Mouse (Mus musculus): ENCODE measurements at regions not wholly inside any gene's neighbourhood (a gene's known extent, or its start where the extent isn't known, plus 50 kb on each side); places are given as distances from the start of the nearest gene placed in this dataset.

DNA sequence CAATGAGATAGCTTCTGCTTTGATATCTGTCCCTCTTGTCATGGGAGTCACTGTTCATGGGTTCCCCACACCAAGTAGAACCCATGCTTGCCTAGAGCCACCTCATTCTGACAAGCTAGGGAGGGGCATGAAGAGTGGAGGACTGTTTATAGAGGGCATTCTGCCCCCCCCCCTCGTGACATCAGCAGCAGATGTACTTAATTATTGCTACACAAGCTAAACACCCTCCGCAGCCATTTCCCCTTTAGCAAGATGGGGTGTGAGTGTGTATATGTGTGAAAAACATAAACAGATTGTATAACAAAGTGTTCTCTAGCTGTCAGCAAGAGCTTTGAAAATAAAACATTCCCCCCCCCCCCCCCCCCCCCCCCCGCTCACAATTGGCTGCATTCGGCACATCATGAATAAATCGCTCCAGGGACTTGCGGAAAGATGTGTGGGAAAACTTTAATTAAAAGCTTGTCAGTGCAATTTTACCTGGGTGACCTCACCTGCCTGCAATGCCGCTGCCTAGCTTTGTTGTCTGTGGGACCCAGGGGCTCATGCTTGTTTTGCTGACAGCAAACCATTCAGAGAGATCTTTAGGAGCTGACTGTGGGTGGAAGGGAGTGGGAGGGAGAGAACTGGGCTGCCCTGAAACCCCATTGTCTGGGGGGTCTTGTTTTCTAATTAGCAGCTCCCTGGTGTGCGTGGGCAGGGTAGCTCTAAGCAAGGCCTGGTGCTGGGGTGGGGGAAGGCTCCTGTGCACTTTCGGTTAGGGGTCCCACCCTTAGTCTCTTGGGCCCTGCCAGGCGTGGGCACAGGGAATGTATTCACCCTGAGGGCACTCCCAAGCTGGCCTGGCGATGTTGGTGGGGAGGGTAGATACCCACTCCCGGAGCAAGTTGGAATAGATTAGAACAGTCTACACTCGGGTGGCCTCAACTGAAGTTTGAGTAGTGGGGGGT, 63.4 kb downstream of the Irx2 start:
- no peak for ATAC-seq (ENCODE audit: low FRiP score)
- Histone ChIP-seq H3K4me1 (replicated peaks) (peaks cover 3% of the 10 kb centered on the region), H3K27me3 (no peaks in the 10 kb centered on the region; the same call in 1 of the 2 replicates), H3K27ac (no peak overlapping the region), H3K9ac (no peak overlapping the region), H3K36me3 (no peaks in the 10 kb centered on the region), H3K4me3 (no peak overlapping the region), H3K9me3 (no peaks in the 10 kb centered on the region), H3K4me2 (no peak overlapping the region)
- WGBS = 44% methylated on average over 10 of the region's 13 CpGs

DNA sequence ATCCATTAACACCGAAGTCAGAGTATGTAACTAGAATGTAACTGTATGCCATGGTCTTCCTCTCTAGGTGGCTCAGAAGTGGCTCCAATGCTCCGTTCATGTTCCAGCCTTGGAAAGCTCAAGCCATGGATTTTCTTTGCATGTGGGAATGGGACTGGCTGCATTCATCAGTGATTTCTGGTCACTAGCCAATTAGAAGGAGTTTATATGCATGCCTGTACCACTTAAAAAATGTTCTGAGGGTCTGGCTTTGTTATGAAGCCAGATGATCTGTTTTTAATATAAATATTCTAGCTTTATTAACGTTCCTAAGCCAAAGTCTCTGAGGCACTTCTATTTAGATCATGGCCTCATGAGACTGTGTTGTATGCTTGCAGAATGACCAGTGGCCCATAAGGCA, 78.8 kb downstream of the Irx2 start:
- Histone ChIP-seq H3K27ac (no peak overlapping the region), H3K36me3 (no peaks in the 10 kb centered on the region), H3K4me3 (no peak overlapping the region), H3K9ac (no peak overlapping the region), H3K4me2 (no peak overlapping the region), H3K27me3 (0 out of 2 replicates have a peak, but pooled peaks cover 4% of the 10 kb centered on the region), H3K9me3 (no peaks in the 10 kb centered on the region), H3K4me1 (replicated peaks) (peaks cover 8% of the 10 kb centered on the region; the same call in 1 of the 2 replicates)
- WGBS = 77% methylated on average over 3 of the region's 3 CpGs
- no peak for ATAC-seq (ENCODE audit: low FRiP score)

DNA sequence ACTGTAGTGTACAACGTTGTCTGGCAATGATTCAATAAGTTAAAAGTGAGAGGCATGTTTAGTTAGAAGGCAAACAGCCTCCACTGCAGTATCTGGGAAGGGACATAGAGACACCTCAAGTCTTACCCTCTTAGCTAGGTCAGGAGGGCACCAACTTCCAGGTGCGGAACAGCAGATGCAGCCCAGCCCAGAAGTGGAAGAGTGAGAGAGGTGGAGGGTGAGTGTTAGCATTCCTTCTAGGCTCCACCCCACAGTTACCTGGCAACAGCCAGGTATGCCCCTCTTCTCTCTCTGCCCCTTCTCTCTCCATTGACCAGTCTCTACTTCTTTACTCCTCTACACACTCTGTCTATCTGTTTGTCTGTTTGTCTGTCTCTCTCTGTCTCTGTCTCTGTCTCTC, 80.1 kb downstream of the Irx2 start:
- Histone ChIP-seq H3K4me1 (replicated peaks) (peaks cover 8% of the 10 kb centered on the region; the same call in 1 of the 2 replicates), H3K9me3 (no peaks in the 10 kb centered on the region), H3K4me2 (no peak overlapping the region), H3K27me3 (peaks cover 4% of the 10 kb centered on the region; the same call in 1 of the 2 replicates), H3K4me3 (no peak overlapping the region), H3K27ac (no peak overlapping the region), H3K36me3 (no peaks in the 10 kb centered on the region), H3K9ac (no peak overlapping the region)
- ATAC-seq (ENCODE audit: low FRiP score) = no peak
- 92% methylated on average over 2 of the region's 2 CpGs for WGBS

DNA sequence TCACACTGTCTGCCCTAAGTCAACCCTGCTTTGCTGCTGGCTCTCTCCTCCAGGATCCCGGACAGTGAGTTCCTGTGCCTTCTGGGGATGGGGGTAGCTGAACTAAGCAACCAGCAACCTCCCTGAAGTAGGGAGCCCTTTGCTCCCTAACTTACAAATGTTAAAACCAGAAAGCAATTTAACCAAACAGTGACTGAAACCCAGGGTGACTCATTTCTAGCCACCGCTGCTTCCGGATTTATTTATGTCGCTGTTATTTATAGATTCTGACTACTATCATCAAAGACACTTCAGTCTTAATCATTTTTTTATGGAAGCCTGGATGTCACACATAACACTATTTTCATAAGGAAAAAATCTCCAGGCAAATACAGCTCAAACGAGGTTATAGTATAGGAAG, 81.4 kb downstream of the Irx2 start:
- Histone ChIP-seq H3K27me3 (peaks cover 11% of the 10 kb centered on the region; the same call in 1 of the 2 replicates), H3K4me1 (replicated peaks) (peaks cover 8% of the 10 kb centered on the region; the same call in 1 of the 2 replicates), H3K9me3 (no peaks in the 10 kb centered on the region), H3K36me3 (no peaks in the 10 kb centered on the region), H3K4me2 (no peak overlapping the region), H3K4me3 (no peak overlapping the region), H3K9ac (no peak overlapping the region), H3K27ac (no peak overlapping the region)
- WGBS = 80% methylated on average over 5 of the region's 5 CpGs
- no peak for ATAC-seq (ENCODE audit: low FRiP score)

DNA sequence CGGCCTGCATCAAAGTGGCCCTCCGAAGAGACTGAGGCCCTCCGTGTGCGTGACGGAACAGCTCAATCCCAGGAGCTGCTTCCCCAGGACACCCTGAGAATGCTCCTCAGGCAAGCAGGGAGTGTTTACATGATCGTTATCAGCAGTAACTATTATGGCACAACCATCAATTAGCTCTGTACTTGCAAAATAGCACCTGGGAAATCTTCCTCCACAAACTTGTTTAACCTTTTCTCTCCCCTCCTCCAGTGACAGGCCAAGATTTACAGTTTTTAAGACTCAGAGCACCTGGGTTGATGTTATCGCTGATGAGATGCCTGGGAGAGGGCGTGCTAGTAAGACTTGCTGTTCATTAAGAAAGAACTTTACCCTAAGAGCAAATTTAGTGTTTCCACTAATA, 82.5 kb downstream of the Irx2 start:
- H3K36me3 ChIP-seq = no peaks in the 10 kb centered on the region
- H3K4me1 ChIP-seq (replicated peaks) = peaks cover 8% of the 10 kb centered on the region; the same call in 1 of the 2 replicates

DNA sequence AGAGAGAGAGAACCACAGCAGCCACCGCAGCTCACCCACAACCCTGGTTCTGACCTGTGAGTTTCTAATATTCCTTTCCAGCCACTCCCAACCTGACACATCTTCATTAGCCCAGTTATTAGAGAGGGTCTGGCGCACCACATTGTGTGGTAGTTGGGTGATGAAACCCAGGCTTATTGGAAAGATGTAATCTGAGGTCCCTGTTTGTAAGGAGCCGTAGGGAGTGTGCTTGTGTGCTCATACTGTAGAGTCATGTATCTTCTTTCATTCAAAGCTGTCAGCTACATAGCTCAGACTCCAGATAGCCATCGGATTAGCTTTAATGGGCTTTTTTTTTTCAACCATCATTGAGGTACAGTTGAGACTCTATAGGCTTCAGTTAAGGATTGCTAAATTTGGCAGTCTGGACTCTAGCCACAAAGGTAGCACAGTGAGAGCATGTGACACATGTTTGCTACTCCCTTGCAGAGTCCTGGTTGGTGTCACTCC, 83.3 kb downstream of the Irx2 start:
- Histone ChIP-seq H3K27me3 (peaks cover 11% of the 10 kb centered on the region; the same call in 1 of the 2 replicates), H3K27ac (no peak overlapping the region), H3K4me3 (no peak overlapping the region), H3K36me3 (no peaks in the 10 kb centered on the region), H3K4me2 (no peak overlapping the region), H3K4me1 (replicated peaks) (peaks cover 8% of the 10 kb centered on the region; the same call in 1 of the 2 replicates), H3K9me3 (no peaks in the 10 kb centered on the region), H3K9ac (no peak overlapping the region)
- ATAC-seq (ENCODE audit: low FRiP score) = no peak
- 82% methylated on average over 4 of the region's 4 CpGs for WGBS

More for the DNA sequence above, 82.5 kb downstream of the Irx2 start:
- H3K27me3 ChIP-seq = peaks cover 11% of the 10 kb centered on the region; the same call in 1 of the 2 replicates
- 82% methylated on average over 8 of the region's 8 CpGs for WGBS
- ATAC-seq (ENCODE audit: low FRiP score) = no peak
- no peak overlapping the region for H3K27ac ChIP-seq
- no peak overlapping the region for H3K4me2 ChIP-seq
- no peaks in the 10 kb centered on the region for H3K9me3 ChIP-seq
- no peak overlapping the region for H3K4me3 ChIP-seq
- H3K9ac ChIP-seq = no peak overlapping the region

DNA sequence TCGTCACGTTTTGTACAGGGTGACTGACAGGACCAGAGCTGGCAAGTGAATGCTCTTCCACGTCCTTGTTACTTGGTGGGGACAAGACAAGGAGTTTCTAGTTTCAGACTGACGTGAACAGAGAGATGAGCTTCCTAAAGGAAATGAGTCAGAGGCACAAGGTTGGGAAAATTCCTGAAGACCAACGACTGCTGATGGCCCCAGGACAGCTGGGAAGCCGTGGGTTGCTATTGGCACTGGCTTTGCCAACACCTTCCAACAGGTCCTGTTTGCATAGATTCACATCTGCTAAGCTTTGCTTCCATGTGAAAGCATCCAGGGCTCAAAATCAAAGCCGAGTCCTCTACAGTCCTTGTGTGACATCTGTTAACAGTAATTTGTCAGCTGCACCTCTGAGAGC, 86.2 kb downstream of the Irx2 start:
- H3K4me1 ChIP-seq (replicated peaks) = peaks cover 8% of the 10 kb centered on the region; the same call in 1 of the 2 replicates
- H3K4me3 ChIP-seq = no peak overlapping the region
- WGBS = 71% methylated on average over 7 of the region's 7 CpGs
- no peak for ATAC-seq (ENCODE audit: low FRiP score)
- no peak overlapping the region for H3K4me2 ChIP-seq
- H3K27me3 ChIP-seq = peaks cover 11% of the 10 kb centered on the region; the same call in 1 of the 2 replicates
- no peak overlapping the region for H3K27ac ChIP-seq
- no peak overlapping the region for H3K9ac ChIP-seq
- H3K36me3 ChIP-seq = no peaks in the 10 kb centered on the region
- H3K9me3 ChIP-seq = no peaks in the 10 kb centered on the region

DNA sequence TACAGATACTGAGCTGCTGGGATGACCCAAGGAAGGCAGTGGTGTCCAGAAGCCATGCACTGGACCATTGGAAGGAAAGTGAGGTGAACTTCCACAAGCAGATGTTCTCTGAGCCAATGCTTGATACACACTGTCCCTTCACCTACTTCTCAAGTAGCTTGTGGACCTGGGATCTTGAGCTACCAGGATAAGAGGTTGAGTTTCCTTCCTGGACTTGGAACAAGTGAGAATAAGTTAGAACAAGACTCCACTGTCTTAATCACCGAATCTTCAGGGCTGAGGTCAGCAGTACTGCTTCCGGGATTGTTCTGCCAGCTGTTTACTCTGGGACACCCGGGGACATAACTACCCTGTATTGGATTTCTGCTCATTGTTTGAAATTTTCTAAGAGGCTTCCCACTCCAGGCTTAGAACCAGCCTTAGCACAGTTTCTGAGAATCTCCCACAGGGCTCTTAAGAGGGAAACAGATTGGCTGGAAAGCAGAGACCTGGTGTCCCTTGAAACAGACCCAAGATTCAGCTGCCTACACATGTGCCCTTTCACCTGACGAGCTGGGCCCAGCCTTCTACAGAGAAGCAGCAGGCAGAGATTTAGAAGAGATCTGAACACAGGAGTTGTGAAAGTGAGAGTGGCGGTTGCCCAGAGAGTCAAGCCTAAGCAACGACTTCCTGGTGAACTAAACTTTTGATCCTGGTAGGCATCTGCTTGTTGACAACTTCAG, 87.5 kb downstream of the Irx2 start:
- Histone ChIP-seq H3K9me3 (no peaks in the 10 kb centered on the region), H3K9ac (no peak overlapping the region), H3K4me2 (no peak overlapping the region), H3K4me3 (no peak overlapping the region), H3K4me1 (replicated peaks) (0 out of 2 replicates have a peak, but pooled peaks cover under 1% of the 10 kb centered on the region), H3K36me3 (no peaks in the 10 kb centered on the region), H3K27me3 (peaks cover 19% of the 10 kb centered on the region; the same call in 1 of the 2 replicates), H3K27ac (no peak overlapping the region)
- 85% methylated on average over 6 of the region's 6 CpGs for WGBS
- no peak for ATAC-seq (ENCODE audit: low FRiP score)

DNA sequence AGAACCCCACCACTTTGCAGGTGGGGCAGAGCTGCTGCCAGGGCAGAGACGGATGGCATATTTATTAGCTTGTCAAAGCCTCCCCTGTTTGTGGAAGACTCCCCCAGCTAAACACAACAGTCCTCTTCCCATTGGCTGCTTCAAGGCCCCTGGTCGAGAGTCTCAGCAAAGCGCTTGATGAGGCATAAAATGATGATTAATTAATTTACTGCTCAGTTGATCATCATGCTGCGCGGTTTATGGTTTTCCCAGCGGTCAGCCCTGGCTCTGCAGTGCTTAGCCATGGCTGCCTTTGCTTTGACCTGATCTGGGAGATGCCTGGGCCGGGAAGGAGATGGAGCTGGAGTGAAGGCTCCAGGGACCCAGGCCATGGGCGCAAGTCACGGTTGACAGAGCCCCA, 98.5 kb downstream of the Irx2 start:
- H3K4me2 ChIP-seq = no peak overlapping the region
- no peak overlapping the region for H3K4me3 ChIP-seq
- peaks cover 15% of the 10 kb centered on the region for H3K4me1 ChIP-seq (replicated peaks)
- ATAC-seq (ENCODE audit: low FRiP score) = peak; percentile 95
- H3K27me3 ChIP-seq = peaks cover 41% of the 10 kb centered on the region
- WGBS = 30% methylated on average over 9 of the region's 9 CpGs
- H3K27ac ChIP-seq = no peak overlapping the region
- H3K36me3 ChIP-seq = no peaks in the 10 kb centered on the region
- no peak overlapping the region for H3K9ac ChIP-seq
- no peaks in the 10 kb centered on the region for H3K9me3 ChIP-seq

DNA sequence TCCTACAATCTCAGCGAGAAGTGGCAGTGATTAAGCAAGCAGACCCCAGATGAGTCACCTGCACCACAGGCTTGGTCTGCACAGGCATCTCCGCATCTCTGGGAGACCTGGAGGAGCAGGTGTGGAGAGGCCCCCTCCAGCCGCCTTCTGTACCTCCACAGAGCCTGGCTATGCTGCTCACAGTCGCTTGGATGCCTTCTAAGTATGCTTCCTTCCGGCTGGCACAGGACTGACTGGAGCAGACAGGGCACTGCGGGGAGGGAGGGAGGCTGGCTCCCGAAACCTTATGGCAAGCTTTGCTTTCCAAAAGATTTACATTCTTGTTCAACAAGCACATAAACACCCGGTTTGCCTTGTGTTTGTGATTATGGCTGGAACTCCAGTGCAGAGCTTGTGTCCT, 107.3 kb downstream of the Irx2 start:
- no peaks in the 10 kb centered on the region for H3K36me3 ChIP-seq
- no peaks in the 10 kb centered on the region for H3K9me3 ChIP-seq
- H3K4me3 ChIP-seq = no peak overlapping the region
- no peak overlapping the region for H3K4me2 ChIP-seq
- no peak for ATAC-seq (ENCODE audit: low FRiP score)
- no peak overlapping the region for H3K9ac ChIP-seq
- WGBS = 84% methylated on average over 8 of the region's 8 CpGs
- no peak overlapping the region for H3K27ac ChIP-seq
- H3K4me1 ChIP-seq (replicated peaks) = no peaks in the 10 kb centered on the region
- H3K27me3 ChIP-seq = peaks cover 12% of the 10 kb centered on the region

DNA sequence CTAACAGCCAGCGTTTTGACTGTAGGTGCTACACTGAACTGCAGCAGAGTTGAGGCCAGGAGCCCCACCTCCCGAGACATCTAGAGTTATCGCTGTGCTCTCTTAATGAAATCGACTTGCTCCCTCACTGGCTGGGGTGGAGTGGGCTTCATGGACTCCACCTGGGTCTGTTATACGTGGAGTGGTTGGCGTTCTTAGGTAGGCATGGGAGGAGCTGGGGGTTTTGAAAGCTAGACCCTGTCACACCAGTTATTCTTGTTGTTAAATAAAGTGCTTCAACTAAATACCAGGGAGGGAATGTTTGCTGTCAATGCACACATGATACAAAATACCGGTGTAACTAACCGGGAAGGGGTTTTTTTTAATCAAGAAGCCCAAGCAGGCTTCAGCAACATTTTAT, 108.4 kb downstream of the Irx2 start:
- no peak overlapping the region for H3K4me3 ChIP-seq
- no peaks in the 10 kb centered on the region for H3K9me3 ChIP-seq
- no peak overlapping the region for H3K9ac ChIP-seq
- H3K27me3 ChIP-seq = peaks cover 12% of the 10 kb centered on the region; the same call in 1 of the 2 replicates
- H3K4me2 ChIP-seq = no peak overlapping the region
- H3K36me3 ChIP-seq = no peaks in the 10 kb centered on the region
- no peak for ATAC-seq (ENCODE audit: low FRiP score)
- no peak overlapping the region for H3K27ac ChIP-seq
- 87% methylated on average over 8 of the region's 8 CpGs for WGBS
- H3K4me1 ChIP-seq (replicated peaks) = no peaks in the 10 kb centered on the region

DNA sequence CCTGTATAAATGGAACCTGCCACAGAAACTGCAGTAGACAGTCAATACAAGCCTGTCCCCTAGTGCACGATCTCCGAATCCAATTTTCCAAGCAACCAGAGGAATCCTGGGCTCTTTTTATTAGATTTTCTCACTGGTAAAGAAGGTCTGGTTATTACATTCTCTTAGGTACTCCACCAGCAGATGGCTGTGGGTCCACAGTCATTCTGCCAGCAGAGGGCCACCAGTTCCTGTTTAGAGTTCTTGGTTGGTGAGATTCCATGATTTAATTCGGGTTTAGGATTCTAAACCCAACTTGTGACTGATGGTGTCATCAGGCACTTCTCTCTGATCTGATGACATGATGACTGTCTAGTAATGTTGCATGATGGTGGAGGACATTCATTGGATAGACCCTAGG, 118.6 kb downstream of the Irx2 start:
- no peaks in the 10 kb centered on the region for H3K9me3 ChIP-seq
- no peak overlapping the region for H3K9ac ChIP-seq
- no peaks in the 10 kb centered on the region for H3K4me1 ChIP-seq (replicated peaks)
- no peaks in the 10 kb centered on the region for H3K36me3 ChIP-seq
- no peak overlapping the region for H3K4me3 ChIP-seq
- no peak overlapping the region for H3K4me2 ChIP-seq
- ATAC-seq (ENCODE audit: low FRiP score) = no peak
- 0 out of 2 replicates have a peak, but pooled peaks cover 13% of the 10 kb centered on the region for H3K27me3 ChIP-seq
- H3K27ac ChIP-seq = no peak overlapping the region
- 82% methylated on average over 3 of the region's 3 CpGs for WGBS

All from hindbrain, embryonic 13.5 days (tissue).